8 mouse cellular contexts compared by ENCODE assay signal in the genomic region with DNA sequence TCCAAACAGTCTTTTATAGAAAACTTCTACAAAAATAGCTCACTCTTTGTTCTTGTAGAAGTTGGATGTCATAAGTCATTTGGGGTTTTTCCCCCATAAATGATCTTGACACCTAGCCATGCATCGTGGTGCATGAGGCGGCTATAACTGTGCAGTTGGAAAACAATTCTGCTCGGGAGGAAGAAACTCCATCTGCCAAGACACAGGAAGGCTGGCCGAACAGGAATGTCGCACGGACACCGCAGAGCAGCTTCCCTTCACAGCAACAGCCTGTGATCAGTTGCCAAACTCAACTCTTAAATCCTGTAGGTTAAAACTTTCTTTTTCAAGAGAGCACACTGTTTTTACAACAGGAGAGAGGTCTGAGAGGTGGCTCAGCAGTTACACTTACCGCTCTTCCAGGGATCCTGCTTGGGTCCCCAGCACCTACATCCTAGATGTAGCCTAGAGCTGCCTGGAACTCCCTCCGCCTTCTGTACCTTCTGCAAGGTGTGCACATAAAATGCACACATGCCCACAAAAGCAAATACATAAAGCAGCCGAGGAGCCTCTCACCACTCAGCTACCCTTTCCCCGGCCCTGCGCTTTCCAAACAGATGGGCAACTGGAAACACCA. TPM values are rescaled to one million over a fixed set of nuclear protein-coding genes. Genes with fewer than 3 reads are reported as not detected.
DNase-seq lines count a peak whose midpoint lies in the region; ATAC-seq and TF ChIP-seq lines count a peak whose summit lies in the region.

No protein-coding gene starts in this region.

- H3K4me2 ChIP-seq in heart, postnatal 0 days (ENCODE audit: low read depth, low read length), result peak overlapping the region; percentile 19; the same call in 1 of the 2 replicates
- peak overlapping the region; percentile 55 for H3K4me2 ChIP-seq in limb, embryonic 13.5 days (replicated peaks)

- no peak for TF ChIP-seq EP300 in heart, postnatal 0 days (IDR thresholded peaks at IDR 0.05; ENCODE audit: low read depth)

- H3K27ac ChIP-seq in brown adipose tissue, adult 24 weeks (replicated peaks; ENCODE audit: low read depth, low read length), result no peak overlapping the region
- H3K27ac ChIP-seq in heart, postnatal 0 days (ENCODE audit: low read depth), result peak overlapping the region; percentile 64
- peak overlapping the region; percentile 87 for H3K27ac ChIP-seq in limb, embryonic 13.5 days

- no peaks in the 10 kb centered on the region for H3K27me3 ChIP-seq in heart, postnatal 0 days (ENCODE audit: control insufficient read depth, insufficient read depth, low read length)
- H3K27me3 ChIP-seq in limb, embryonic 13.5 days, result no peaks in the 10 kb centered on the region

- H3K9me3 ChIP-seq in heart, postnatal 0 days (replicated peaks; ENCODE audit: control insufficient read depth, low read length), result no peaks in the 10 kb centered on the region
- H3K9me3 ChIP-seq in limb, embryonic 13.5 days, result no peaks in the 10 kb centered on the region

- no peak for ATAC-seq in heart, postnatal 0 days (ENCODE audit: insufficient read depth, low read depth)
- ATAC-seq in limb, embryonic 13.5 days (ENCODE audit: low FRiP score, low read depth), result peak; percentile 20; the same call in 1 of the 2 replicates

- peak; percentile 7 for DNase-seq in embryo, embryonic 9.5 days (ENCODE audit: extremely low spot score)
- DNase-seq in embryo, embryonic 10 days (ENCODE audit: low spot score), result no peak
- DNase-seq in heart, postnatal 0 days (ENCODE audit: low spot score), result no peak
- DNase-seq in thymus, postnatal 25 days, result no peak
- DNase-seq in frontal cortex, postnatal 14 days (ENCODE audit: low spot score in 2 of 2), result no peak
- DNase-seq in ovary, postnatal 14 days (ENCODE audit: low spot score), result no peak

- 0 out of 2 replicates have a peak overlapping the region, but pooled peaks have one; percentile 0 for H3K4me3 ChIP-seq in brown adipose tissue, adult 24 weeks (ENCODE audit: insufficient read depth, low read depth, low read length)
- no peak overlapping the region for H3K4me3 ChIP-seq in heart, postnatal 0 days (ENCODE audit: low read depth, low read length)
- H3K4me3 ChIP-seq in limb, embryonic 13.5 days, result peak overlapping the region; percentile 14; the same call in 1 of the 2 replicates

- WGBS in heart, postnatal 0 days, result 59% methylated on average over 12 of the region's 12 CpGs
- 37% methylated on average over 12 of the region's 12 CpGs for WGBS in limb, embryonic 13.5 days

- no peak overlapping the region for H3K9ac ChIP-seq in heart, postnatal 0 days (replicated peaks; ENCODE audit: low read depth, low read length)
- H3K9ac ChIP-seq in limb, embryonic 13.5 days, result no peak overlapping the region

- H3K36me3 ChIP-seq in heart, postnatal 0 days (replicated peaks; ENCODE audit: control insufficient read depth, insufficient read depth, low read length), result no peaks in the 10 kb centered on the region
- no peaks in the 10 kb centered on the region for H3K36me3 ChIP-seq in limb, embryonic 13.5 days

- TF ChIP-seq CTCF in heart, postnatal 0 days (IDR thresholded peaks at IDR 0.05; ENCODE audit: low read depth), result no peak

- H3K4me1 ChIP-seq in brown adipose tissue, adult 24 weeks (ENCODE audit: control insufficient read depth, insufficient read depth, insufficient read length, low read length), result peaks cover 22% of the 10 kb centered on the region
- peaks cover 27% of the 10 kb centered on the region for H3K4me1 ChIP-seq in heart, postnatal 0 days (ENCODE audit: control insufficient read depth, insufficient read depth)
- H3K4me1 ChIP-seq in limb, embryonic 13.5 days, result peaks cover 41% of the 10 kb centered on the region

RNA-seq across cellular contexts. Expression of a gene that starts 29.4 kb away (rescaled TPM):
- polyA plus RNA-seq in brown adipose tissue, adult 24 weeks (2012; ENCODE audit: insufficient read depth, insufficient read length, missing spikeins), result 2.0 and 2.5 TPM in 2 replicates
- 16.6 and 18.2 TPM in 2 replicates for total RNA-seq in heart, postnatal 0 days (2014; rRNA removed; ENCODE audit: low replicate concordance)
- 7.8 and 8.1 TPM in 2 replicates for polyA plus RNA-seq in heart, postnatal 0 days (2015; fragmentation: Nextera tagmentation; extraction: Ambion mirVana)
- polyA plus RNA-seq in limb, embryonic 13.5 days (2015; fragmentation: Nextera tagmentation; extraction: Ambion mirVana), result 11.7 and 12.7 TPM in 2 replicates
